Mouse (Mus musculus): ENCODE measurements around the gene Ccl6.

DNA sequence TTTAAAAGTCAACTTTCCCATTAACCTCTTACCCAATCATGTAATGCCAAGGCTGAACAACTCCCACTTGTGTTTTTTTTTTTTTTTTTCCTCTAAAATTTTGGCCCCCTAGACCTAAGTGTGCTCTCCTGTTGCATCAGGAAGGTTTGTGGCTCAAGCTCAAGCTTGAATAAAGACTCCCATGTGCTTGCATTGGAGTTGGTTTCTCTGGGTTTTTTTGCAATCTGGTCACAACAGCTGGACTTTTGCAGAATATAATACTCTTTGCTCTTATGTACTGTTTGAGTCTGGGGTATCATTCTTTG lies 9.5 kb downstream of the Ccl6 start:
- TF ChIP-seq GATA1 (IDR thresholded peaks at IDR 0.05; ENCODE audit: borderline replicate concordance, low read length) (no peak), FLI1 (IDR thresholded peaks at IDR 0.05; ENCODE audit: low read length) (no peak)
